Mouse (Mus musculus): ENCODE data around the gene Mrnip. TPM values are rescaled to one million over a fixed set of nuclear protein-coding genes. Genes with fewer than 3 reads are reported as not detected.

Mrnip gene
- polyA plus RNA-seq, 1 experiment from 2014 or later: 16.2 TPM

GRCm38 (mm10) chr11:50222559-50223276 lies 48.5 kb downstream of the Mrnip start:
- 55% methylated on average over 7 of the region's 7 CpGs for WGBS
- Histone ChIP-seq H3K27ac (no peak overlapping the region), H3K4me1 (peaks cover 30% of the 10 kb centered on the region), H3K9me3 (no peaks in the 10 kb centered on the region), H3K4me3 (no peak overlapping the region), H3K9ac (no peak overlapping the region), H3K27me3 (no peaks in the 10 kb centered on the region), H3K4me2 (no peak overlapping the region), H3K36me3 (no peaks in the 10 kb centered on the region)
- no peak for ATAC-seq (ENCODE audit: insufficient number of reproducible peaks, low FRiP score, low TSS enrichment, low read depth)

GRCm38 (mm10) chr11:50223783-50224662 lies 49.8 kb downstream of the Mrnip start:
- H3K27ac ChIP-seq: peak overlapping the region; percentile 80
- H3K9ac ChIP-seq: peak overlapping the region; percentile 93
- no peaks in the 10 kb centered on the region for H3K36me3 ChIP-seq
- H3K4me3 ChIP-seq: peak overlapping the region; percentile 85
- ATAC-seq (ENCODE audit: insufficient number of reproducible peaks, low FRiP score, low TSS enrichment, low read depth): no peak
- no peaks in the 10 kb centered on the region for H3K9me3 ChIP-seq
- H3K4me1 ChIP-seq: peaks cover 43% of the 10 kb centered on the region
- no peaks in the 10 kb centered on the region for H3K27me3 ChIP-seq
- 7% methylated on average over 17 of the region's 17 CpGs for WGBS
- peak overlapping the region; percentile 94 for H3K4me2 ChIP-seq

- peak overlapping the region; percentile 94 for H3K4me2 ChIP-seq
- peak; percentile 77 for ATAC-seq (ENCODE audit: insufficient number of reproducible peaks, low FRiP score, low TSS enrichment, low read depth)
- no peaks in the 10 kb centered on the region for H3K9me3 ChIP-seq
- WGBS: 1% methylated on average over 66 of the region's 70 CpGs
- peak overlapping the region; percentile 93 for H3K9ac ChIP-seq
- H3K36me3 ChIP-seq: no peaks in the 10 kb centered on the region
- peak overlapping the region; percentile 85 for H3K4me3 ChIP-seq
- peaks cover 49% of the 10 kb centered on the region for H3K4me1 ChIP-seq
- peak overlapping the region; percentile 80 for H3K27ac ChIP-seq
- H3K27me3 ChIP-seq: no peaks in the 10 kb centered on the region
These were observed 50.7 kb downstream of the Mrnip start for GRCm38 (mm10) chr11:50224671-50225530.

GRCm38 (mm10) chr11:50225611-50226378 lies 51.6 kb downstream of the Mrnip start:
- no peak for ATAC-seq (ENCODE audit: insufficient number of reproducible peaks, low FRiP score, low TSS enrichment, low read depth)
- WGBS: 3% methylated on average over 34 of the region's 34 CpGs
- H3K9me3 ChIP-seq: no peaks in the 10 kb centered on the region
- peak overlapping the region; percentile 94 for H3K4me2 ChIP-seq
- H3K9ac ChIP-seq: peak overlapping the region; percentile 93
- no peaks in the 10 kb centered on the region for H3K36me3 ChIP-seq
- H3K4me3 ChIP-seq: peak overlapping the region; percentile 85
- peaks cover 3% of the 10 kb centered on the region; the same call in 1 of the 2 replicates for H3K27me3 ChIP-seq
- H3K27ac ChIP-seq: peak overlapping the region; percentile 80
- peaks cover 57% of the 10 kb centered on the region for H3K4me1 ChIP-seq

- Histone ChIP-seq H3K9me3 (no peaks in the 10 kb centered on the region), H3K4me3 (peak overlapping the region; percentile 85), H3K9ac (peak overlapping the region; percentile 93), H3K27me3 (peaks cover 6% of the 10 kb centered on the region; the same call in 1 of the 2 replicates), H3K4me2 (peak overlapping the region; percentile 94), H3K4me1 (peaks cover 61% of the 10 kb centered on the region), H3K36me3 (no peaks in the 10 kb centered on the region), H3K27ac (peak overlapping the region; percentile 80; the same call in 1 of the 2 replicates)
- no peak for ATAC-seq (ENCODE audit: insufficient number of reproducible peaks, low FRiP score, low TSS enrichment, low read depth)
- WGBS: 35% methylated on average over 2 of the region's 2 CpGs
These were observed 52.2 kb downstream of the Mrnip start for GRCm38 (mm10) chr11:50226406-50226805.

GRCm38 (mm10) chr11:50227226-50227625 lies 53.0 kb downstream of the Mrnip start:
- no peak overlapping the region for H3K9ac ChIP-seq
- H3K4me2 ChIP-seq: no peak overlapping the region
- peaks cover 61% of the 10 kb centered on the region for H3K4me1 ChIP-seq
- 69% methylated on average over 3 of the region's 3 CpGs for WGBS
- ATAC-seq (ENCODE audit: insufficient number of reproducible peaks, low FRiP score, low TSS enrichment, low read depth): no peak
- no peaks in the 10 kb centered on the region for H3K9me3 ChIP-seq
- peaks cover 6% of the 10 kb centered on the region for H3K36me3 ChIP-seq
- peaks cover 6% of the 10 kb centered on the region; the same call in 1 of the 2 replicates for H3K27me3 ChIP-seq
- no peak overlapping the region for H3K4me3 ChIP-seq
- no peak overlapping the region; the same call in 1 of the 2 replicates for H3K27ac ChIP-seq

GRCm38 (mm10) chr11:50227736-50228135 lies 53.5 kb downstream of the Mrnip start:
- Histone ChIP-seq H3K4me1 (peaks cover 60% of the 10 kb centered on the region), H3K4me3 (no peak overlapping the region), H3K36me3 (peaks cover 11% of the 10 kb centered on the region), H3K4me2 (no peak overlapping the region), H3K9ac (no peak overlapping the region), H3K27me3 (peaks cover 6% of the 10 kb centered on the region; the same call in 1 of the 2 replicates), H3K9me3 (no peaks in the 10 kb centered on the region), H3K27ac (no peak overlapping the region)
- 67% methylated on average over 4 of the region's 4 CpGs for WGBS
- no peak for ATAC-seq (ENCODE audit: insufficient number of reproducible peaks, low FRiP score, low TSS enrichment, low read depth)

- H3K9me3 ChIP-seq: no peaks in the 10 kb centered on the region
- peaks cover 22% of the 10 kb centered on the region for H3K36me3 ChIP-seq
- no peak overlapping the region for H3K27ac ChIP-seq
- H3K4me1 ChIP-seq: peaks cover 58% of the 10 kb centered on the region
- ATAC-seq (ENCODE audit: insufficient number of reproducible peaks, low FRiP score, low TSS enrichment, low read depth): no peak
- H3K27me3 ChIP-seq: peaks cover 6% of the 10 kb centered on the region; the same call in 1 of the 2 replicates
- H3K4me2 ChIP-seq: no peak overlapping the region
- H3K4me3 ChIP-seq: no peak overlapping the region
- WGBS: 26% methylated on average over 3 of the region's 3 CpGs
- H3K9ac ChIP-seq: no peak overlapping the region
These were observed 54.5 kb downstream of the Mrnip start for GRCm38 (mm10) chr11:50228772-50229171.

GRCm38 (mm10) chr11:50229252-50229910 lies 55.1 kb downstream of the Mrnip start:
- Histone ChIP-seq H3K27me3 (peaks cover 6% of the 10 kb centered on the region; the same call in 1 of the 2 replicates), H3K27ac (no peak overlapping the region), H3K4me3 (no peak overlapping the region), H3K36me3 (peaks cover 28% of the 10 kb centered on the region), H3K4me1 (peaks cover 52% of the 10 kb centered on the region), H3K9ac (no peak overlapping the region), H3K4me2 (no peak overlapping the region), H3K9me3 (no peaks in the 10 kb centered on the region)
- no peak for ATAC-seq (ENCODE audit: insufficient number of reproducible peaks, low FRiP score, low TSS enrichment, low read depth)
- 47% methylated on average over 7 of the region's 7 CpGs for WGBS

GRCm38 (mm10) chr11:50230481-50231304 lies 56.4 kb downstream of the Mrnip start:
- H3K36me3 ChIP-seq: peaks cover 36% of the 10 kb centered on the region
- peak overlapping the region; percentile 26 for H3K4me3 ChIP-seq
- H3K4me2 ChIP-seq: peak overlapping the region; percentile 52
- no peaks in the 10 kb centered on the region for H3K9me3 ChIP-seq
- 33% methylated on average over 45 of the region's 45 CpGs for WGBS
- H3K27ac ChIP-seq: no peak overlapping the region
- ATAC-seq (ENCODE audit: insufficient number of reproducible peaks, low FRiP score, low TSS enrichment, low read depth): no peak
- peaks cover 51% of the 10 kb centered on the region for H3K4me1 ChIP-seq
- H3K27me3 ChIP-seq: peaks cover 6% of the 10 kb centered on the region; the same call in 1 of the 2 replicates
- H3K9ac ChIP-seq: no peak overlapping the region
